Mouse (Mus musculus) right cerebral cortex, postnatal 25 days (tissue): ENCODE results near the gene Grk5.
"Not testable (repeated sequence)": the region's sequence is repeated elsewhere in the genome, so short reads cannot be mapped to it uniquely, and the experiment has no call there.

Source experiments
- DNase-seq: peaks from one replicate; pipeline ENCODE4 v3.0.0; 2022

Grk5 gene

GRCm38 (mm10) chr19:60889714-60890315, at the start of gene Grk5:
Grk5 (plus strand) TSS chr19:60889749.
- DNase-seq = peak; percentile 93

GRCm38 (mm10) chr19:60843324-60843723, 46.2 kb upstream of the Grk5 start:
- no peak for DNase-seq

- DNase-seq = no peak
Measured at GRCm38 (mm10) chr19:60845731-60846130, 43.8 kb upstream of the Grk5 start.

GRCm38 (mm10) chr19:60860868-60861700, 28.5 kb upstream of the Grk5 start, which contains the start of gene Sfxn4:
Sfxn4 (minus strand) TSS chr19:60861479.
- peak; percentile 87 for DNase-seq

- not testable (repeated sequence) for DNase-seq
Measured at GRCm38 (mm10) chr19:60866169-60866568, 23.4 kb upstream of the Grk5 start.

GRCm38 (mm10) chr19:60870489-60870888, 19.1 kb upstream of the Grk5 start:
- no peak for DNase-seq

- no peak for DNase-seq
Measured at GRCm38 (mm10) chr19:60871366-60871765, 18.2 kb upstream of the Grk5 start.

- DNase-seq = no peak
Measured at GRCm38 (mm10) chr19:60872272-60872671, 17.3 kb upstream of the Grk5 start.

- peak; percentile 8 for DNase-seq
Measured at GRCm38 (mm10) chr19:60873501-60873900, 16.0 kb upstream of the Grk5 start.

GRCm38 (mm10) chr19:60874064-60874694, 15.4 kb upstream of the Grk5 start, which contains the start of gene Prdx3:
Prdx3 (minus strand) TSS chr19:60874556.
- peak; percentile 95 for DNase-seq

- DNase-seq = peak; percentile 26
Measured at GRCm38 (mm10) chr19:60883129-60883528, 6.4 kb upstream of the Grk5 start.

- no peak for DNase-seq
Measured at GRCm38 (mm10) chr19:60887637-60888036, 1.9 kb upstream of the Grk5 start.

GRCm38 (mm10) chr19:60889101-60889713, 342 bp upstream of the Grk5 start:
- DNase-seq = peak; percentile 7

- peak; percentile 73 for DNase-seq
Measured at GRCm38 (mm10) chr19:60890391-60891122, 1.0 kb downstream of the Grk5 start.

GRCm38 (mm10) chr19:60891123-60891470, 1.5 kb downstream of the Grk5 start:
- DNase-seq = no peak

GRCm38 (mm10) chr19:60891934-60892547, 2.5 kb downstream of the Grk5 start:
- DNase-seq = peak; percentile 42

- DNase-seq = no peak
Measured at GRCm38 (mm10) chr19:60895251-60895880, 5.8 kb downstream of the Grk5 start.

GRCm38 (mm10) chr19:60903139-60903538, 13.6 kb downstream of the Grk5 start:
- DNase-seq = no peak

- no peak for DNase-seq
Measured at GRCm38 (mm10) chr19:60903971-60904370, 14.4 kb downstream of the Grk5 start.

GRCm38 (mm10) chr19:60905477-60905876, 15.9 kb downstream of the Grk5 start:
- no peak for DNase-seq

- no peak for DNase-seq
Measured at GRCm38 (mm10) chr19:60910304-60910703, 20.8 kb downstream of the Grk5 start.

GRCm38 (mm10) chr19:60911653-60912052, 22.1 kb downstream of the Grk5 start:
- no peak for DNase-seq
